Mouse (Mus musculus) kidney, adult 2 months (tissue): ENCODE measurements at regions not wholly inside any gene's neighbourhood (a gene's known extent, or its start where the extent isn't known, plus 50 kb on each side); places are given as distances from the start of the nearest gene placed in this dataset.

Source experiments
- CTCF ChIP-seq: fragments of 200-500 bp; conservative IDR thresholded peaks from 2 replicates; pipeline ENCODE4 v1.5.1; 2011; ENCODE audit warnings: low read depth, mild to moderate bottlenecking, control low read depth, low read length, moderate library complexity, mixed read lengths; ENCODE audit not compliant: insufficient read depth, insufficient read length
- POLR2A ChIP-seq: fragments of 200-500 bp; IDR thresholded peaks from one replicate; pipeline ENCODE4 v1.6.1; 2011; ENCODE audit warnings: low read depth, low read length, control low read depth

DNA sequence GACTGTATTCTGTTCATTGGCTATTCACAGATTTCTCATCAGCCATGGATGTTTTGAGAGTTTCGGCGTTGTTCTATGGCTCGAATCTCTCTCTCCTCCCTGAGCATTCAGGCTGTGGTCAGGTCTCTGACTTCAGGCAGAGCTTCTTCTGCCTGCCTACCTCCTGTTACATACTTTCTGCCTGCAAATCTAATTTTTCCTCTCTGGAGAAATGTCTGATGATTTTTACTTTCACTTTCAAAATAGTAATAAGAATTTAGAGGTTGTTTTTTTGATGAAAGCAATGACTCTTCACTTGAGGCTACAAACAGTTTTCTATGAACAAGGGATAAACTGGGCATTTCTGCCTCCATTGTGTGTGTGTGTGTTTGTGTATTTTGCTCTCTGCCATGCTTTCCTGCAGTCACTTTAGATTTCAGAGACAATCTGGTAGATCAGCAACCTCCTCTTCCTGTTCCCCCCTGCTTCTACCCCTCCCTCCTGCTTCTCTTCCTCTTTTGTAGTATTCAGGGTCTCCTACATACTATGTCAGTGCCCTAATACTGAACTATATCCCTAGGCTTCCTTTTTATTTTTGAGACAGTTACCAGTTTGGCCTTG, 65.7 kb downstream of the 4933412E24Rik start:
- no peak for TF ChIP-seq CTCF
- TF ChIP-seq POLR2A, result no peak
